In the genomic region with DNA sequence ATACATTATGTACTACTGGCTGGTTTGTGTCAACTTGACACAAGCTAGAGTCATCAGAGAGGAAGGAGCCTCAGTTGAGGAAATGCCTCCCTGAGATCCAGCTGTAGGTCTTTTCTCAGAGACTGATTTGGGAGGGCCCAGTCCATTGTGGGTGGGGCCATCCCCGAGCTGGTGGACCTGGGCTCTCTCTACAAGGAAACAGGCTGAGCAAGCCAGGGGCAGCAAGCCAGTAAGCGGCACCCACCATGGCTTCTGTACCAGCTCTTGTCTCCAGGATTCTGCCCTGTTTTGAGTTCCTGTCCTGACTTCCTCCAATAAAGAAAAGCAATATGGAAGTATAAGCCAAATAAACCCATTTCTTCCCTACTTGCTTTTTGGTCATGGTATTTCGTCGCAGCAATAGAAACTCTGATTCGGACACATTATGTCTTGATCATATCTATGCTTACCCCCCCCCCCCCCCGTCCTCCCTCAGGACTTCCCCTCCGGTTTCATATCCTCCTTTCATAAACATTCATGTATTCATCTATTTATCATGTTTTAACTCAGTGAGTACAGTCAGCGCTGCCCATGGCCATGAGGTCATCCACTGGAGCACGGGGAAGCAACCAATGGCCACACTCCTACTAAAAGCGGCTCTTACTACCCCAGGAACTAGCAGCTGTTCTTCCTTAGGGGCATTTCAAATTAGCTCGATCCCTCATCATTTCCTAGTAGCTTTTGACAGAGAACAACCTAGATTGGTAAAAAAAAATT, we compare ENCODE assay signal across 23 mouse cellular contexts. TPM values are rescaled to one million over a fixed set of nuclear protein-coding genes. Genes with fewer than 3 reads are reported as not detected.
DNase-seq lines count a peak whose midpoint lies in the region; ATAC-seq and TF ChIP-seq lines count a peak whose summit lies in the region.
"Had no signal": no experiment of that assay in that cellular context is flagged by ENCODE, and none has a peak within 500 bp of the region (broad histone marks: within the 10 kb centered on the region; RNA-seq: fewer than 3 reads in every experiment).

No protein-coding gene starts in this region.

- no peak for ATAC-seq in liver, embryonic 12.5 days
- peak; percentile 85 for ATAC-seq in monocyte, adult 5-6 weeks (replicated peaks; ENCODE audit: insufficient number of reproducible peaks, low FRiP score, low TSS enrichment, poor library complexity, severe bottlenecking)
- no peak for ATAC-seq in kidney, embryonic 14.5 days (ENCODE audit: low FRiP score, low TSS enrichment)
- ATAC-seq: forebrain, embryonic 16.5 days; intestine, embryonic 16.5 days had no signal

- 84% methylated on average over 11 of the region's 11 CpGs for WGBS in liver, adult 2 months
- 77% methylated on average over 11 of the region's 11 CpGs for WGBS in liver, embryonic 12.5 days (ENCODE audit: insufficient replicate concordance)
- WGBS in kidney, embryonic 14.5 days = 82% methylated on average over 11 of the region's 11 CpGs

- no peak for TF ChIP-seq POLR2A in liver, adult 2 months (IDR thresholded peaks at IDR 0.05; ENCODE audit: extremely low read depth, insufficient read depth, low read length)

- no peak for TF ChIP-seq CTCF in liver, adult 2 months (IDR thresholded peaks at IDR 0.05; ENCODE audit: low read depth, low read length)

- DNase-seq in liver, adult 2 months (ENCODE audit: extremely low read depth, low read depth, low spot score) = peak; percentile 8
- peak; percentile 35 to 53 for DNase-seq in spleen, postnatal 36 days (ENCODE audit: low spot score in 2 of 2)
- no peak for DNase-seq in spleen, postnatal 10 days (ENCODE audit: low spot score in 2 of 2)
- DNase-seq in heart, postnatal 14 days = no peak
- DNase-seq: cerebellum, adult 11 months; cerebellum, postnatal 10 days; gastrocnemius, adult 2 months; heart, postnatal 36 days; kidney, postnatal 4 days; layer of hippocampus, adult 9-11 months; midbrain, embryonic 14.5 days; right cerebral cortex, postnatal 14 days; thymus, postnatal 25 days had no signal

- no peaks in the 10 kb centered on the region for H3K9me3 ChIP-seq in liver, embryonic 12.5 days (replicated peaks)
- no peaks in the 10 kb centered on the region for H3K9me3 ChIP-seq in kidney, embryonic 14.5 days (ENCODE audit: control insufficient read depth, low read length)
- H3K9me3 ChIP-seq: heart, embryonic 13.5 days; hindbrain, embryonic 15.5 days; kidney, embryonic 15.5 days had no signal

- no peak overlapping the region for H3K9ac ChIP-seq in liver, adult 2 months (ENCODE audit: low read depth, low read length)
- H3K9ac ChIP-seq in liver, embryonic 12.5 days = no peak overlapping the region
- H3K9ac ChIP-seq in kidney, embryonic 14.5 days (ENCODE audit: low read depth, low read length) = no peak overlapping the region
- H3K9ac ChIP-seq: heart, embryonic 13.5 days; hindbrain, embryonic 15.5 days; kidney, embryonic 15.5 days; liver, embryonic 14.5 days had no signal

- H3K79me2 ChIP-seq in liver, adult 2 months (ENCODE audit: control insufficient read depth, insufficient read depth, low read length) = no peaks in the 10 kb centered on the region

- no peaks in the 10 kb centered on the region for H3K27me3 ChIP-seq in liver, adult 2 months (ENCODE audit: control insufficient read depth, insufficient read depth, low read length)
- H3K27me3 ChIP-seq in liver, embryonic 12.5 days (replicated peaks) = no peaks in the 10 kb centered on the region
- no peaks in the 10 kb centered on the region for H3K27me3 ChIP-seq in kidney, embryonic 14.5 days (ENCODE audit: control insufficient read depth, insufficient read depth, low read length)
- H3K27me3 ChIP-seq: heart, embryonic 13.5 days; hindbrain, embryonic 15.5 days; kidney, embryonic 15.5 days had no signal

- no peaks in the 10 kb centered on the region for H3K36me3 ChIP-seq in liver, adult 2 months (ENCODE audit: control insufficient read depth, insufficient read depth, low read length)
- H3K36me3 ChIP-seq in liver, embryonic 12.5 days = 0 out of 2 replicates have a peak, but pooled peaks cover 2% of the 10 kb centered on the region
- no peaks in the 10 kb centered on the region for H3K36me3 ChIP-seq in kidney, embryonic 14.5 days (ENCODE audit: control insufficient read depth, insufficient read depth, low read length)
- H3K36me3 ChIP-seq: heart, embryonic 13.5 days had no signal

- H3K4me1 ChIP-seq in liver, adult 2 months (ENCODE audit: control insufficient read depth, insufficient read depth, low read length) = no peaks in the 10 kb centered on the region
- H3K4me1 ChIP-seq in liver, embryonic 12.5 days = no peaks in the 10 kb centered on the region
- H3K4me1 ChIP-seq in kidney, embryonic 14.5 days (ENCODE audit: control insufficient read depth, insufficient read depth, low read length) = no peaks in the 10 kb centered on the region
- H3K4me1 ChIP-seq: heart, embryonic 13.5 days; hindbrain, embryonic 15.5 days; kidney, embryonic 15.5 days had no signal

- H3K4me2 ChIP-seq in liver, embryonic 12.5 days = no peak overlapping the region
- H3K4me2 ChIP-seq in kidney, embryonic 14.5 days (replicated peaks; ENCODE audit: low read depth, low read length) = no peak overlapping the region
- H3K4me2 ChIP-seq: heart, embryonic 13.5 days; hindbrain, embryonic 15.5 days; kidney, embryonic 15.5 days had no signal

- intact Hi-C loops in heart, postnatal 14 days (cut with DNase I) = loop anchor here (5.0 kb wide), 1 partner anchor 167 kb away; no protein-coding TSS in a partner anchor

- no peak overlapping the region for H3K27ac ChIP-seq in liver, adult 2 months (replicated peaks; ENCODE audit: insufficient read depth, low read depth, low read length)
- H3K27ac ChIP-seq in liver, embryonic 12.5 days = no peak overlapping the region
- no peak overlapping the region for H3K27ac ChIP-seq in kidney, embryonic 14.5 days (ENCODE audit: low read depth, low read length)
- H3K27ac ChIP-seq: gastrocnemius, adult 2 months; heart, embryonic 13.5 days; hindbrain, embryonic 15.5 days; kidney, embryonic 15.5 days; liver, embryonic 14.5 days had no signal

- no peak overlapping the region for H3K4me3 ChIP-seq in liver, adult 2 months (ENCODE audit: insufficient read depth, low read depth, low read length)
- no peak overlapping the region for H3K4me3 ChIP-seq in liver, embryonic 12.5 days
- no peak overlapping the region for H3K4me3 ChIP-seq in kidney, embryonic 14.5 days (ENCODE audit: low read length)
- H3K4me3 ChIP-seq: gastrocnemius, adult 2 months; heart, embryonic 13.5 days; hindbrain, embryonic 15.5 days; kidney, embryonic 15.5 days; myocyte had no signal

RNA-seq across cellular contexts. Expression of a gene that starts 29.9 kb away (rescaled TPM):
- not detected in 2 replicates for total RNA-seq in liver, adult 2 months (2014; rRNA removed)
- polyA plus RNA-seq in liver, adult 2 months (2012; rRNA removed) = not detected in 2 replicates
- not detected in 2 replicates for polyA plus RNA-seq in liver, embryonic 12.5 days (2016; fragmentation: Nextera tagmentation; extraction: Ambion mirVana)
- 0.39 to 0.53 TPM in 2 of 3 replicates, not detected in the other for total RNA-seq in monocyte, adult 5-6 weeks (2017)
- total RNA-seq in heart, postnatal 14 days (2021) = not detected
- 0.11 TPM in 1 of 2 replicates, not detected in the other for polyA plus RNA-seq in kidney, embryonic 14.5 days (2014; fragmentation: Nextera tagmentation; extraction: Ambion mirVana)
- total RNA-seq: gastrocnemius, adult 2 months; heart, postnatal 36 days had no signal
- polyA plus RNA-seq: liver, embryonic 14.5 days had no signal

RNA-seq across cellular contexts. Expression of a gene that starts 47.5 kb away (rescaled TPM):
- 0.55 and 1.5 TPM in 2 replicates for total RNA-seq in liver, adult 2 months (2014; rRNA removed)
- 0.71 and 0.73 TPM in 2 replicates for polyA plus RNA-seq in liver, adult 2 months (2012; rRNA removed)
- 4.9 TPM in 2 replicates for polyA plus RNA-seq in liver, embryonic 12.5 days (2016; fragmentation: Nextera tagmentation; extraction: Ambion mirVana)
- 120 to 188 TPM (median 136 TPM) in 3 replicates for total RNA-seq in monocyte, adult 5-6 weeks (2017)
- 10 to 100 TPM; 41.6 to 47.3 TPM for total RNA-seq in heart, postnatal 14 days (2021)
- 9.4 and 19.2 TPM in 2 replicates for polyA plus RNA-seq in kidney, embryonic 14.5 days (2014; fragmentation: Nextera tagmentation; extraction: Ambion mirVana)

Comparison
In these comparisons a context has a peak if more than half of its experiments do, and no peak if none do; other contexts are left out.
1. DNase-seq: peak in liver, adult 2 months (single experiment) and spleen, postnatal 36 days (2 of 2); none in spleen, postnatal 10 days (0 of 2) and heart, postnatal 14 days (0 of 2).
2. RNA of a gene that starts 47.5 kb away (total RNA-seq): 120 to 188 TPM in monocyte, adult 5-6 weeks and 41.6 to 47.3 TPM in heart, postnatal 14 days; 0.55 to 1.5 TPM in liver, adult 2 months; every median in the first group is over 10 times any median in the second.